Mouse (Mus musculus) hindbrain, embryonic 10.5 days (tissue): ENCODE results near the gene Mgat5. TPM values are rescaled to one million over a fixed set of nuclear protein-coding genes. Genes with fewer than 3 reads are reported as not detected.

Source experiments
- DNase-seq: peaks from one replicate; pipeline ENCODE4 v3.0.0-alpha.2; 2017; ENCODE audit warnings: low spot score
- H3K27ac ChIP-seq: fragments of 300-500 bp; sonication (generic); 2 replicates; pipeline ENCODE4 v1.5.1; 2016; ENCODE audit warnings: mild to moderate bottlenecking, moderate library complexity
- H3K27me3 ChIP-seq: fragments of 300-500 bp; sonication (generic); 2 replicates; pipeline ENCODE4 v1.6.1; 2016; ENCODE audit warnings: mild to moderate bottlenecking; ENCODE audit not compliant: poor library complexity, insufficient read depth, severe bottlenecking
- H3K36me3 ChIP-seq: fragments of 300-500 bp; sonication (generic); 2 replicates; pipeline ENCODE4 v1.6.1; 2016; ENCODE audit warnings: mild to moderate bottlenecking, moderate library complexity
- H3K4me1 ChIP-seq: fragments of 300-500 bp; sonication (generic); replicated peaks from 2 replicates; pipeline ENCODE4 v1.6.1; 2016; ENCODE audit warnings: mild to moderate bottlenecking
- H3K4me3 ChIP-seq: fragments of 300-500 bp; sonication (generic); 2 replicates; pipeline ENCODE4 v1.5.1; 2016; ENCODE audit warnings: mild to moderate bottlenecking, moderate library complexity
- H3K9me3 ChIP-seq: fragments of 300-500 bp; sonication (generic); 2 replicates; pipeline ENCODE4 v1.6.1; 2016; ENCODE audit warnings: mild to moderate bottlenecking, moderate library complexity
- WGBS: fragments of 180-500 bp; shearing (Covaris S2); methylation state at CpG from one replicate; pipeline ENCODE4 v1.1.7; 2016; 5-methylcytosine and 5-hydroxymethylcytosine counted together
- polyA plus RNA-seq: library from polyadenylated mRNA; unstranded; fragments of >200 nt; fragmentation: Nextera tagmentation; extraction: Ambion mirVana; gene quantifications from 2 replicates; pipeline ENCODE4 v1.2.1, GENCODE M21; 2016

Mgat5 gene
- polyA plus RNA-seq, 1 experiment from 2014 or later, result 7.0 TPM

DNA sequence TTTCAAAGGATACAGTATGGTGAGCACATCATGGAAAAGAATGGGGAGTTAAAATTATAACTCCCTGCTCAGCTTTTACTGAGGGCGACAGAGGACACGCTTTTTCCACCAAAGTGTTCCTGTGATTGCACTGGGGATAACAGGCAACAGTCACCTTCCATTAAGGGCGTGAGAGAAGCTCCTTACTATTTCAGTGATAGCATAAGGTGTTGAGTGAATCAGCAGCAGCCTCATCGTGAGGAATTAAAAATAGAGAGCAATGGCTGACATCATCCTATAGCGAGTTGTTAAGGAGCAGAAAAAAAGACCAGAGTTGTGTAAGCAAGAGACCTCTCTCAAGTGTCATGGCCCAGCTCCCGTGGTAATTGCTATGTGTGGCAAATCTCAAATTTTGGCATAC, 41.3 kb downstream of the Mgat5 start:
- WGBS, result 90% methylated on average over 6 of the region's 6 CpGs
- Histone ChIP-seq H3K36me3 (no peaks in the 10 kb centered on the region), H3K4me1 (no peaks in the 10 kb centered on the region), H3K4me3 (no peak overlapping the region), H3K9me3 (no peaks in the 10 kb centered on the region), H3K27me3 (no peaks in the 10 kb centered on the region), H3K27ac (no peak overlapping the region)
- no peak for DNase-seq

DNA sequence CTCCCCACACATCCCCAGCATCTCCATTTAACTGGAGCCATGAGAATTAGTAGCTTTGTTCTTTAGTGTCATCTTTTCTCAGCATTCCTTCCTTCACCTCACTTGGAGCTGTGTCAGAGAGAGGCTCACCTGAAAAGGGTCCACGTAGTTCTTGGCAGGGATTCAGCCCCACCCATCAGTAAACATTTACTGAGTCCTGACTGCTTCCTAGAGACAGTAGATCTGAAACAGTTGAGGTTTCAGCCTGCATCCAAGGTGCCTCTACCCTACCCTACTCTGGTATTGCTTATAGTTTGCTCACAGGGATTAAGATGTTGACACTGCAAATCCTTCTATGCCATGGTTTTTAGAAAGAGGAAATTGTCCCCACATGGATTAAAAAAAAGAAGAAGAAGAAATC, 43.6 kb downstream of the Mgat5 start:
- peaks cover 8% of the 10 kb centered on the region; the same call in 1 of the 2 replicates for H3K36me3 ChIP-seq
- H3K9me3 ChIP-seq, result no peaks in the 10 kb centered on the region
- H3K27ac ChIP-seq, result no peak overlapping the region
- H3K27me3 ChIP-seq, result no peaks in the 10 kb centered on the region
- DNase-seq, result no peak
- H3K4me1 ChIP-seq, result no peaks in the 10 kb centered on the region
- 87% methylated on average over 1 of the region's 1 CpGs for WGBS
- H3K4me3 ChIP-seq, result no peak overlapping the region

DNA sequence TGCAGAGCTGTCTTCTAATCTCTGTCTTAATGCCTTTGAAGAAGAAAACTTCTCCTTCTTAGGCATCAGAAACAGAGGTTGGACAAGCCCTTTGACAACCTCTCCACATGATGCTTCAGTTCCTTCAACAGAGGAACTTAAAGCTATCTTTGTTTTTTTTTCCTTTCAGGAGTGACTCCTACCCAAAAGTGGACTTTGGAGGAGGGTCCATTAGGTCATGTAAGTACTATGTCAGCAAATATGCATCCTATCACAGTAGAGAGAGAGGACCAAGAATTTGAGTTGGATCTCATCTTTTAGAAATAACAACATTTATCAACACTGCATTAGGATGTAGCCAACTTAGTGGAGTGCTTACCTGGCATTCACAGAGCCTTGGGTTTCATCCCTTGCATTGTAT, 44.8 kb downstream of the Mgat5 start:
- H3K4me1 ChIP-seq, result no peaks in the 10 kb centered on the region
- no peaks in the 10 kb centered on the region for H3K27me3 ChIP-seq
- no peak overlapping the region for H3K27ac ChIP-seq
- H3K9me3 ChIP-seq, result no peaks in the 10 kb centered on the region
- peaks cover 8% of the 10 kb centered on the region; the same call in 1 of the 2 replicates for H3K36me3 ChIP-seq
- no peak overlapping the region for H3K4me3 ChIP-seq
- DNase-seq, result no peak

DNA sequence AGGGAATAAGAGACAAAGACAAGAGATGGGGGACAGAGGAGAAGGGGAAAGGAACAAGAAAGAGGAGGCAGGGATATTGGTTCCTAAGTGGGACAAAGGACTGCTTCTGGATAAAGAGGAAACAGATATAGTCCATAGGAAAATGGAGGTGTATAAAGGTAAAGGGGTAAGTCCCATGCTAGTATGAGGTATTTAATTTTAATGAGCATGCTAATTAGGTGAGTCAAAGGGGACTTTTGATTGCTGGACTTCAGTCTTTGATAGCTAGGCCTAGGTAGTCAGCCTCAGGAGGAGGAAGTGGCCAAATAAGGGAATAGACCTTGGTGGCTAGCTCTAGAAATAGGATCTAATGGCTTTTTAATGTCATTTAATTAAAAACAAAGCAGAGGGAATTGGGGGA, 45.5 kb downstream of the Mgat5 start:
- Histone ChIP-seq H3K27ac (no peak overlapping the region), H3K36me3 (peaks cover 8% of the 10 kb centered on the region; the same call in 1 of the 2 replicates), H3K4me1 (no peaks in the 10 kb centered on the region), H3K27me3 (no peaks in the 10 kb centered on the region), H3K4me3 (no peak overlapping the region), H3K9me3 (no peaks in the 10 kb centered on the region; the same call in 1 of the 2 replicates)
- DNase-seq, result no peak

DNA sequence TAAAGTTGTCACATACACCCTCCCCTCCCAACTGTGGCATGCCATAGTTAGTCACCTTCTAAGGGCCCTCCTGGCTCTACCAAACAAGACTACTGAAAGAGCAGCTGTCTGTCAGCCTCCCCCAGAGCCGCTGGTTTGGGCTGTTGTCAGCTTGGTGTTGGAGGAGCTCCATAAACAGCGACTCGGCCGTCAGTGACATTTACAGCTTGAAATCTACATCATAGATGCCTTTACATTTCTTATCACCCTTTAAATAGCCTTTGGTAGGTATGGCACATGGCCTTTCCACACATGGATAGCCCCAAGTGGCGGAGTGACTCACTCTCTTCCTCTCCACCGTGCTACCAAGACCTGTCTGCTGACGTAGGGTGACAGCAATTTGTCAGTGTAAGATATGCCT, 46.9 kb downstream of the Mgat5 start:
- H3K9me3 ChIP-seq, result peaks cover 6% of the 10 kb centered on the region; the same call in 1 of the 2 replicates
- H3K4me1 ChIP-seq, result no peaks in the 10 kb centered on the region
- 95% methylated on average over 7 of the region's 7 CpGs for WGBS
- no peak overlapping the region for H3K27ac ChIP-seq
- peaks cover 17% of the 10 kb centered on the region for H3K36me3 ChIP-seq
- H3K27me3 ChIP-seq, result no peaks in the 10 kb centered on the region
- DNase-seq, result no peak
- H3K4me3 ChIP-seq, result no peak overlapping the region

DNA sequence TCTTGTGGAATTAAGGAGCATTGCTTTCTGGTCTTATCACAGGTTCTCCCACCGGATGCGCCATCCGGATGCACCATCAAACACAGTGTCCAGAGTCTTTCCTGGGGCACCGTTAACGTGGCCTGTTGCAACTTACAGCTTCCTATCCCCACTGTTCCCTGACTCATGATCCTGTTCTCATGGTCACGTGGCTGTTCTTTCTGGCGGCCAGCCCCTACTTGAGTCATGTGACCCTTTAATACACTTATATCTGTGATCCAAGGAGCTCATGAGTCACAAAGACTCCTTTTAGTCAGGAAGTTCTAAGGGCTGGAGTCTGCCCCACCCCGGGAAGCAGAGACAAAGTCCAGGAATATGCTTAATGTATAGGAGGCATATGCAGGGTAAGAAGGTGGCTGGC, 52.2 kb downstream of the Mgat5 start:
- no peak for DNase-seq
- WGBS, result 95% methylated on average over 8 of the region's 8 CpGs
- H3K27me3 ChIP-seq, result no peaks in the 10 kb centered on the region
- H3K9me3 ChIP-seq, result peaks cover 6% of the 10 kb centered on the region; the same call in 1 of the 2 replicates
- no peak overlapping the region for H3K4me3 ChIP-seq
- H3K27ac ChIP-seq, result no peak overlapping the region
- H3K4me1 ChIP-seq, result peaks cover 18% of the 10 kb centered on the region
- peaks cover 10% of the 10 kb centered on the region for H3K36me3 ChIP-seq

DNA sequence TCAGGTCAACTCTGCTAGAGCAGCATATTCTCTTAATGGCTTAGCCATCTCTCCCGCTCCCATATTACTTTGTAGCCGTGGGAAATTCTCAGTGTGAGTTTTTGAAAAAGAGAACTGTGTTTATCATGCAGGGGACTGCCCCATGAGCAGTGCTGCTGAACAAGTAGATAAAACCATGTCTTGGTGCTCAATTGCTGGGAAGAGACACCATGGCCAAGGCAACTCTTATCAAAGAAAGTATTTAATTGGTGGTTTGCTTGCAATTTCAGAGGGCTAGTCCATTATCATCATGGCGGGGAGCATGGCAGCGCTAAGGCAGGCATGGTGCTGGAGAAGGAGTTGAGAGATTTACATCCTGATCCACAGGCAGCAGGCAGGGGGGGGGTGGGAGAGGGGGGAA, 54.9 kb downstream of the Mgat5 start:
- H3K36me3 ChIP-seq, result peaks cover 9% of the 10 kb centered on the region
- H3K9me3 ChIP-seq, result peaks cover 6% of the 10 kb centered on the region; the same call in 1 of the 2 replicates
- H3K27me3 ChIP-seq, result no peaks in the 10 kb centered on the region
- no peak overlapping the region for H3K4me3 ChIP-seq
- no peak for DNase-seq
- WGBS, result 92% methylated on average over 4 of the region's 4 CpGs
- H3K4me1 ChIP-seq, result peaks cover 23% of the 10 kb centered on the region
- no peak overlapping the region for H3K27ac ChIP-seq

DNA sequence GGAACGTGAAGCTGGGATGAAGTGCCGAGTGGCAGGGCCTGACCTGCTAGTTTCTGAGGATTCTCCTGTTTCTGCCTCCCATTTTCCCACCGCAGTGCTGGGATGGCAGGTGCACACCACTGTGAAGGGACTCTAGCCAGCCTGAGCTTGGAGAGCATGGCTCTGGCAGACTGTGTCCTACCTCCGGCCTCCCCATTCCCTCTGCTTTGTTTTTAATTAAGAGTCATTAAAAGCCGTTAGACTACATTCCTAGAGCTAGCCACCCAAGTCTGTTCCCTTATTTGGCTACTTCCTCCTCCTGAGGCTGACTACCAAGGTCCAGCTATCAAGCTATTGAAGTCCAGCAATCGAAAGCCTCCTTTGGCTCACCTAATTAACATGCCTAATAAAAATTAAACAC, 56.2 kb downstream of the Mgat5 start:
- peak overlapping the region; percentile 23; the same call in 1 of the 2 replicates for H3K27ac ChIP-seq
- H3K27me3 ChIP-seq, result no peaks in the 10 kb centered on the region
- no peak overlapping the region for H3K4me3 ChIP-seq
- DNase-seq, result no peak
- 69% methylated on average over 6 of the region's 6 CpGs for WGBS
- peaks cover 3% of the 10 kb centered on the region for H3K36me3 ChIP-seq
- peaks cover 1% of the 10 kb centered on the region; the same call in 1 of the 2 replicates for H3K9me3 ChIP-seq
- H3K4me1 ChIP-seq, result peaks cover 23% of the 10 kb centered on the region

DNA sequence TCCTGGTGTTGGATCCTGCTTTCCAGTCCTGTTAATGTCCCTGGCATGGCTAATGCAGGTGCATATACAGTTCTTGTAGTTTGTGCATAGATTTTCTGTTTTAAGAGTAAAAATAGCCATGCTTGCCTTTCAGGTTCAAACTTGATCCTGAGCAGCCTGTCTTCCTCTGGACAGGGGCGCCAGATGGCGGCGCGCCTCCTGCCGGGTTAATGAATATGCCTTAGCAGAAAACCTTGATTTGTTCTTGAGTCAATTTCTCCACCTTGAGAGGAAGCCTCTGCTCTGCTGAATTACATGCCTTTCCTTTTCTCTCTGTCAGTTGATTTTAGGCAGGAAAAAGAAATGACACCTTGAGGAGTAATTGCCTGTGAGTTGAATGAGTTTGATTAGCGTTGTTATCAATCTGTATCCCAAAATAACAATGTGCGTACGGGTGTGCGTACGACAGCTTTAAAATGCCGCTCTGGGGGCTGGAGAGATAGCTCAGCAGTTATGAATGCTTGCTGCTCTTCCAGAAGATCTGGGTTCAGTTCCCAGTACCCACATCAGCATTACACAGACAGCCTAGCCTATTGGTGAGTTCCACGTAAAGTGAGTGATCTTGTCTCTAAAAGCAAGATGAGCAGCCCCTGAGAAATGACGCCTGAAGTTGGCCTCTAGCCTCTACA, 57.5 kb downstream of the Mgat5 start:
- H3K36me3 ChIP-seq, result no peaks in the 10 kb centered on the region
- no peaks in the 10 kb centered on the region for H3K27me3 ChIP-seq
- H3K4me3 ChIP-seq, result no peak overlapping the region
- 88% methylated on average over 13 of the region's 13 CpGs for WGBS
- H3K27ac ChIP-seq, result no peak overlapping the region
- no peak for DNase-seq
- H3K9me3 ChIP-seq, result no peaks in the 10 kb centered on the region
- peaks cover 23% of the 10 kb centered on the region for H3K4me1 ChIP-seq

DNA sequence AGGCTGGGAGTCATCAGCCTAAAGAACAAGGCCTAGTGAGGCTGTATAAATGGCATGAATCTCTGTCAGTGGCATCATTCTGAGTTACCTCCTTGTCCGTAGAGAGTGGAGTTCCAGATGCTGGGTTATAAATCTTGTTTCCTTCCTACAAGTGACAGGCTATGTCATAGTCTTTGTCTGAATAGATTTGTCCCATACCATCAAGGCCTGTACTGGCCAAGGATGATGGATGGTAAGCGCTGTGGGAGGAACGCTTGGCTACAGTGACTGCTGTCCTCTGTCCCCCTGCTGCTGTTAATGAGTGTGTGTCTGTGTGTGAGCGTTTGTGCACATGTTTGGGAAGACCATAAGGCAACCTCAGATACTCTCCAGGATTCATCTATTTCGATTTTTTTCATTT, 63.2 kb downstream of the Mgat5 start:
- 85% methylated on average over 5 of the region's 5 CpGs for WGBS
- Histone ChIP-seq H3K9me3 (no peaks in the 10 kb centered on the region), H3K4me1 (no peaks in the 10 kb centered on the region; the same call in 1 of the 2 replicates), H3K36me3 (0 out of 2 replicates have a peak, but pooled peaks cover 2% of the 10 kb centered on the region), H3K27me3 (no peaks in the 10 kb centered on the region), H3K4me3 (no peak overlapping the region), H3K27ac (no peak overlapping the region)
- DNase-seq, result no peak

DNA sequence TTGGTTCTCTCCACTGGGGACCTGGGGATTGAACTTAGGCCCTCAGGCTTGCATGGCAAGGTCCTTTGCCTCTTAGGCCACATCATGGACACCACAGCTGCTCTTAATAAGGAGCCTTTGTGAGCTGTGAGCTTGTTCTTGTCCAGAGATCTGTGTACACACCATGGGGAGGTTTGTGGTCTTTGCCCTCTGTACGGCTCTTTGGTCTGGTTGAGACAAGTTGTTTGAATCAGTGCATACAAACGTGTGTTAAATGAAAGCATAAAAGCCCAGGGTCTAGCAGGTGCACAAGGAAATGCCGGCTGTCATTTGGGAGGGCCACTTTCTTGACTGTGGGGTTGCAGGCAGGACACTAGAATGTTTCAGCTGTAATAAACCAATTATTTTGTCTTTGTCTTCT, 64.5 kb downstream of the Mgat5 start:
- no peak overlapping the region for H3K27ac ChIP-seq
- H3K27me3 ChIP-seq, result no peaks in the 10 kb centered on the region
- H3K36me3 ChIP-seq, result peaks cover 8% of the 10 kb centered on the region; the same call in 1 of the 2 replicates
- no peaks in the 10 kb centered on the region; the same call in 1 of the 2 replicates for H3K4me1 ChIP-seq
- WGBS, result 83% methylated on average over 3 of the region's 3 CpGs
- H3K4me3 ChIP-seq, result no peak overlapping the region
- no peaks in the 10 kb centered on the region for H3K9me3 ChIP-seq
- no peak for DNase-seq

DNA sequence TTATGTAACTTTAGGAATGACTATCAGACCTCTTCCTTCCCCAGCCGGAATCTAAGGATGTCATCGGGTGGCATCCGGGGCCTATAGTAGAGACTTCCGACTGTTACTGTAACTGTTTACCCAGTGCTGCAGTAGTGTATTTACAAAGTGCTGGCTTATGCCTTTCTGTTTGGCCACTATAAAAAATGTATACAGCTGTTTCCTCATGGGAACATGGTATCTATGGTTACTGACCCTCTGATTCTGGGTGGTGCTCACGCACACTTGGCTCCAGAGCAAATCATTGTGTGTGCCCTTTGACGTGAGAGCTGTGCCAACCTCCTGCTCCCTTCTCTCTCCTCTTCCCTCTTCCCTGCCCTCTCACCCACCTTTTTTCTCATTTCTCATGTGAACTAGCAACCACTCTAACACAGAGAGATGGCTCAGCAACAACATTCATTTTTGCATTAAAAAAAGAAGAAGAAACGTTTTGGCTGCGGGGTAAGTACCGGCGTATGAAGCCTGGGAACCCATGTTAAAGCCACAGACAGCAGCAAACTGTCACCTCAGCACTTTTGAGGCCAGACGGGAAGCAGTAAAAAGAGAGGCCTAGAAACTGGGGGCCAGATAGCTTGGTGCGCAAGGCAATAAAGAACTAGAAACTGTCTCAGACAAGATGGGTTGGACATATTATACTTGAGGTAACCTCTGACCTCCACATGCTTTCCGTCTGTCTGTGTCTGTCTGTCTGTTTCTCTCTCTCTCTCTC, 65.6 kb downstream of the Mgat5 start:
- no peak for DNase-seq
- H3K9me3 ChIP-seq, result no peaks in the 10 kb centered on the region

DNA sequence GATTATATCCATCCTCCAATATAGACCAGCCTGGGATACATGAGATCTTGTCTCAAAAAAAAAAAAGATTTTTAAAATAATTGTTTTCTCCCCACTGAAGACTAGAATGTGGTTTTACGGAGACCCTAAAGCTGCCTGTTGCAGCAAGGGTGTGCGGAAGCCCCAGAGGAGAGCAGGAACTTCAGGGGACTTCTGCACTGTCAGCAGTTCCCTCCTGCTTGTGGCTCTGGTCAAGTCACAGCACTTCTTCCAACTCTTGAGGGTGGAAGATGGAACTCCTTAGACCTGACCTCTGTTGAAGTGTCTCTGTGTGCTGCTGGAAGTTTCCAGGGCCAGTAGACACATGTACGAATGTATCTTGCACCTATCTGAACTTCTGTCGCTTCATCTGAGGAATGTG, 66.3 kb downstream of the Mgat5 start:
- no peak overlapping the region for H3K27ac ChIP-seq
- WGBS, result 96% methylated on average over 4 of the region's 4 CpGs
- no peaks in the 10 kb centered on the region for H3K27me3 ChIP-seq
- H3K36me3 ChIP-seq, result peaks cover 8% of the 10 kb centered on the region; the same call in 1 of the 2 replicates
- H3K4me3 ChIP-seq, result no peak overlapping the region
- H3K4me1 ChIP-seq, result no peaks in the 10 kb centered on the region; the same call in 1 of the 2 replicates
- no peak for DNase-seq
- no peaks in the 10 kb centered on the region for H3K9me3 ChIP-seq

More for the DNA sequence above, 65.6 kb downstream of the Mgat5 start:
- Histone ChIP-seq H3K27ac (no peak overlapping the region), H3K36me3 (peaks cover 8% of the 10 kb centered on the region; the same call in 1 of the 2 replicates), H3K4me3 (no peak overlapping the region), H3K4me1 (no peaks in the 10 kb centered on the region; the same call in 1 of the 2 replicates), H3K27me3 (no peaks in the 10 kb centered on the region)
- WGBS, result 89% methylated on average over 13 of the region's 13 CpGs
